Comparison of ENCODE assay signal across 10 mouse cellular contexts in genomic region chr1:84359611-84360500, GRCm38 (mm10). TPM values are rescaled to one million over a fixed set of nuclear protein-coding genes. Genes with fewer than 3 reads are reported as not detected.
DNase-seq lines count a peak whose midpoint lies in the region; ATAC-seq and TF ChIP-seq lines count a peak whose summit lies in the region.
"Had no signal": no experiment of that assay in that cellular context is flagged by ENCODE, and none has a peak within 500 bp of the region (broad histone marks: within the 10 kb centered on the region; RNA-seq: fewer than 3 reads in every experiment).

No protein-coding gene starts in this region.

- TF ChIP-seq CTCF in bone marrow macrophage, adult 2 months (IDR thresholded peaks at IDR 0.05; ENCODE audit: low read depth, low read length) = no peak
- no peak for TF ChIP-seq CTCF in thymus, adult 2 months (IDR thresholded peaks at IDR 0.05; ENCODE audit: borderline replicate concordance, control insufficient read depth, extremely low read depth, insufficient read depth, low read length, poor library complexity)

- ATAC-seq in heart, embryonic 11.5 days (replicated peaks; ENCODE audit: insufficient number of reproducible peaks, low FRiP score, low TSS enrichment) = no peak

- DNase-seq in heart, adult 18-20 months = peak; percentile 54 to 82
- peak; percentile 55 to 65 for DNase-seq in gastrocnemius, adult 8-10 months (ENCODE audit: low spot score in 2 of 2)
- peak; percentile 63 for DNase-seq in lung, postnatal 25 days (ENCODE audit: low spot score)
- no peak for DNase-seq in thymus, adult 2 months
- DNase-seq in kidney, adult 11 months = no peak
- DNase-seq in layer of hippocampus, postnatal 14 days (ENCODE audit: low spot score in 2 of 2) = no peak

- no peak for TF ChIP-seq POLR2A in bone marrow macrophage, adult 2 months (IDR thresholded peaks at IDR 0.05; ENCODE audit: borderline replicate concordance, low read depth, low read length)
- TF ChIP-seq POLR2A in thymus, adult 2 months (IDR thresholded peaks at IDR 0.05; ENCODE audit: control insufficient read depth, extremely low read depth, insufficient read depth, low read length, poor library complexity) = no peak

- no peaks in the 10 kb centered on the region for H3K4me1 ChIP-seq in heart, embryonic 11.5 days (ENCODE audit: control insufficient read depth, insufficient read depth, low read length)
- H3K4me1 ChIP-seq in bone marrow macrophage, adult 2 months (ENCODE audit: control insufficient read depth, insufficient read depth, low read length) = peaks cover 66% of the 10 kb centered on the region
- no peaks in the 10 kb centered on the region for H3K4me1 ChIP-seq in thymus, adult 2 months (replicated peaks; ENCODE audit: control insufficient read depth, insufficient read depth, low read length)

- no peak overlapping the region for H3K27ac ChIP-seq in heart, embryonic 11.5 days (ENCODE audit: low read depth, low read length)
- H3K27ac ChIP-seq in bone marrow macrophage, adult 2 months (ENCODE audit: insufficient read depth, low read depth, low read length) = peak overlapping the region; percentile 70
- H3K27ac ChIP-seq in thymus, adult 2 months (ENCODE audit: control insufficient read depth, insufficient read depth, low read length) = no peak overlapping the region
- H3K27ac ChIP-seq: neural tube, embryonic 13.5 days had no signal

- H3K4me3 ChIP-seq in heart, embryonic 11.5 days (ENCODE audit: low read depth, low read length) = no peak overlapping the region
- no peak overlapping the region for H3K4me3 ChIP-seq in bone marrow macrophage, adult 2 months (ENCODE audit: insufficient read depth, low read length)
- no peak overlapping the region for H3K4me3 ChIP-seq in thymus, adult 2 months (ENCODE audit: control insufficient read depth, insufficient read depth, low read length)
- H3K4me3 ChIP-seq: erythroblast, embryonic 14.5 days; neural tube, embryonic 13.5 days had no signal

- H3K4me2 ChIP-seq in heart, embryonic 11.5 days = no peak overlapping the region
- H3K4me2 ChIP-seq: neural tube, embryonic 13.5 days had no signal

- H3K27me3 ChIP-seq in heart, embryonic 11.5 days (ENCODE audit: control insufficient read depth, insufficient read depth, low read length) = no peaks in the 10 kb centered on the region
- no peaks in the 10 kb centered on the region for H3K27me3 ChIP-seq in thymus, adult 2 months (ENCODE audit: control insufficient read depth, insufficient read depth, low read length)
- H3K27me3 ChIP-seq: neural tube, embryonic 13.5 days had no signal

- H3K36me3 ChIP-seq in heart, embryonic 11.5 days (ENCODE audit: control insufficient read depth, insufficient read depth, low read length) = no peaks in the 10 kb centered on the region
- no peaks in the 10 kb centered on the region for H3K36me3 ChIP-seq in thymus, adult 2 months (ENCODE audit: control insufficient read depth, insufficient read depth, low read length)
- H3K36me3 ChIP-seq: neural tube, embryonic 13.5 days had no signal

- H3K9ac ChIP-seq in heart, embryonic 11.5 days (ENCODE audit: low read depth, low read length) = no peak overlapping the region
- H3K9ac ChIP-seq: neural tube, embryonic 13.5 days had no signal

- H3K9me3 ChIP-seq in heart, embryonic 11.5 days (replicated peaks; ENCODE audit: control insufficient read depth, low read length) = no peaks in the 10 kb centered on the region
- H3K9me3 ChIP-seq: neural tube, embryonic 13.5 days had no signal

- 74% methylated on average over 6 of the region's 6 CpGs for WGBS in heart, embryonic 11.5 days (ENCODE audit: insufficient replicate concordance)
- 68% methylated on average over 6 of the region's 6 CpGs for WGBS in thymus, adult 2 months

RNA-seq across cellular contexts. Expression of gene Pid1, which starts 4.1 kb away (rescaled TPM):
- total RNA-seq in heart, adult 18-20 months (2021) = 1 to 10 TPM; 7.4 to 8.8 TPM
- polyA plus RNA-seq in heart, embryonic 11.5 days (2014; fragmentation: Nextera tagmentation; extraction: Ambion mirVana) = 4.5 and 5.0 TPM in 2 replicates
- polyA plus RNA-seq in bone marrow macrophage, adult 2 months (2012; ENCODE audit: insufficient read depth, insufficient read length, missing spikeins) = 302 TPM in 2 replicates
- 1 to 10 TPM; 2.2 to 4.8 (median 3.3) TPM for total RNA-seq in gastrocnemius, adult 8-10 months (2022)
- polyA plus RNA-seq in thymus, adult 2 months (2012; rRNA removed) = 3.4 TPM in 2 replicates
- 10 to 100 TPM; 33.7 to 35.8 TPM for total RNA-seq in layer of hippocampus, postnatal 14 days (2021)

Comparison
In these comparisons a context has a peak if more than half of its experiments do, and no peak if none do; other contexts are left out.
1. DNase-seq: peak in heart, adult 18-20 months (2 of 2), gastrocnemius, adult 8-10 months (2 of 2) and lung, postnatal 25 days (single experiment); none in thymus, adult 2 months (single experiment), kidney, adult 11 months (single experiment) and layer of hippocampus, postnatal 14 days (0 of 2).